Mouse (Mus musculus): ENCODE measurements at regions not wholly inside any gene's neighbourhood (a gene's known extent, or its start where the extent isn't known, plus 50 kb on each side); places are given as distances from the start of the nearest gene placed in this dataset.
A peak's percentile ranks its signal among the peaks of the same experiment; 100 is the strongest.

GRCm38 (mm10) chr5:75463591-75463990, 111.1 kb upstream of the Kit start:
- H3K27me3 ChIP-seq (ENCODE audit: insufficient read depth, low read length): no peaks in the 10 kb centered on the region; the same call in 1 of the 2 replicates
- no peak overlapping the region for H3K9ac ChIP-seq
- DNase-seq: no peak
- no peaks in the 10 kb centered on the region for H3K9me3 ChIP-seq (ENCODE audit: low read length)
- H3K27ac ChIP-seq (ENCODE audit: low read depth, low read length): no peak overlapping the region
- H3K4me3 ChIP-seq (ENCODE audit: low read depth, low read length): no peak overlapping the region
- no peak for TF ChIP-seq CTCF (IDR thresholded peaks at IDR 0.05; ENCODE audit: low read depth)
- ATAC-seq: no peak
- H3K4me2 ChIP-seq (ENCODE audit: low read depth): no peak overlapping the region
- 76% methylated on average over 4 of the region's 4 CpGs for WGBS
- no peaks in the 10 kb centered on the region for H3K4me1 ChIP-seq (ENCODE audit: insufficient read depth)
- no peaks in the 10 kb centered on the region for H3K36me3 ChIP-seq (ENCODE audit: insufficient read depth)

- no peak overlapping the region for H3K4me3 ChIP-seq (ENCODE audit: low read depth, low read length)
- DNase-seq (no peak), ATAC-seq (no peak)
- no peak overlapping the region for H3K4me2 ChIP-seq (ENCODE audit: low read depth)
- 88% methylated on average over 7 of the region's 7 CpGs for WGBS
- H3K27me3 ChIP-seq (ENCODE audit: insufficient read depth, low read length): no peaks in the 10 kb centered on the region; the same call in 1 of the 2 replicates
- H3K9me3 ChIP-seq (ENCODE audit: low read length): no peaks in the 10 kb centered on the region
- no peaks in the 10 kb centered on the region for H3K4me1 ChIP-seq (ENCODE audit: insufficient read depth)
- H3K27ac ChIP-seq (ENCODE audit: low read depth, low read length): no peak overlapping the region
- TF ChIP-seq CTCF (IDR thresholded peaks at IDR 0.05; ENCODE audit: low read depth): no peak
- no peak overlapping the region for H3K9ac ChIP-seq
- H3K36me3 ChIP-seq (ENCODE audit: insufficient read depth): no peaks in the 10 kb centered on the region
Observed at GRCm38 (mm10) chr5:75465701-75466100, 109.0 kb upstream of the Kit start.

- Histone ChIP-seq H3K36me3 (ENCODE audit: insufficient read depth) (no peaks in the 10 kb centered on the region), H3K9me3 (ENCODE audit: low read length) (no peaks in the 10 kb centered on the region), H3K4me3 (ENCODE audit: low read depth, low read length) (no peak overlapping the region), H3K27ac (ENCODE audit: low read depth, low read length) (no peak overlapping the region), H3K4me1 (ENCODE audit: insufficient read depth) (no peaks in the 10 kb centered on the region), H3K4me2 (ENCODE audit: low read depth) (no peak overlapping the region), H3K27me3 (ENCODE audit: insufficient read depth, low read length) (no peaks in the 10 kb centered on the region; the same call in 1 of the 2 replicates), H3K9ac (no peak overlapping the region)
- no peak for TF ChIP-seq CTCF (IDR thresholded peaks at IDR 0.05; ENCODE audit: low read depth)
- DNase-seq: no peak
- WGBS: 27% methylated on average over 4 of the region's 4 CpGs
- no peak for ATAC-seq
Observed at GRCm38 (mm10) chr5:75466941-75467340, 107.8 kb upstream of the Kit start.

DNA sequence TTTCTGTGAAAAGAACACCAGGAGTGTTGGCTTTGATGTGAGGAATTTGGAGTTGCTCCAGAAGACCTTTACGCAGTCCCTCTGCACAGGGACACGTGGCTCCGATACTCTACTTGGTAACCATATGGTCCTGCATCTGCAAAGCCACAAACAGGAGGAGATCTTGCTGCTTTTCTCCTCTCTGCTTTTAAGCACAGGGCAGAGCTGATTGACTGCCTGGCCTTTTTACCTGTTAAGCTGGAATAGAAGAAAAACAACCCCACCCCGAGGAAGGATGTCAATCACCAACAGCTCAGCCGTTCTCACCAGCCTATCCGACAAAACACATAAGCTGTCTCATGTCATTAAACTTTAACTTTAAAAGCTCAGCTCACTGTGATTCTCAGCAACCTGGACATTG, 106.8 kb upstream of the Kit start:
- Histone ChIP-seq H3K9me3 (ENCODE audit: low read length) (no peaks in the 10 kb centered on the region), H3K27me3 (ENCODE audit: insufficient read depth, low read length) (no peaks in the 10 kb centered on the region; the same call in 1 of the 2 replicates), H3K4me2 (ENCODE audit: low read depth) (no peak overlapping the region), H3K4me1 (ENCODE audit: insufficient read depth) (no peaks in the 10 kb centered on the region), H3K27ac (ENCODE audit: low read depth, low read length) (no peak overlapping the region), H3K9ac (no peak overlapping the region), H3K36me3 (ENCODE audit: insufficient read depth) (no peaks in the 10 kb centered on the region), H3K4me3 (ENCODE audit: low read depth, low read length) (no peak overlapping the region)
- peak; percentile 31 for DNase-seq
- 10% methylated on average over 6 of the region's 6 CpGs for WGBS
- ATAC-seq: no peak
- no peak for TF ChIP-seq CTCF (IDR thresholded peaks at IDR 0.05; ENCODE audit: low read depth)

- H3K4me2 ChIP-seq (ENCODE audit: low read depth): no peak overlapping the region
- WGBS: 94% methylated on average over 8 of the region's 8 CpGs
- no peak overlapping the region for H3K27ac ChIP-seq (ENCODE audit: low read depth, low read length)
- H3K9me3 ChIP-seq (ENCODE audit: low read length): no peaks in the 10 kb centered on the region
- no peak for DNase-seq
- H3K4me3 ChIP-seq (ENCODE audit: low read depth, low read length): no peak overlapping the region
- no peak overlapping the region for H3K9ac ChIP-seq
- H3K36me3 ChIP-seq (ENCODE audit: insufficient read depth): no peaks in the 10 kb centered on the region
- no peak for TF ChIP-seq CTCF (IDR thresholded peaks at IDR 0.05; ENCODE audit: low read depth)
- no peak for ATAC-seq
- H3K27me3 ChIP-seq (ENCODE audit: insufficient read depth, low read length): no peaks in the 10 kb centered on the region
- no peaks in the 10 kb centered on the region for H3K4me1 ChIP-seq (ENCODE audit: insufficient read depth)
Observed at GRCm38 (mm10) chr5:75471010-75471409, 103.7 kb upstream of the Kit start.

GRCm38 (mm10) chr5:75472484-75472883, 102.2 kb upstream of the Kit start:
- no peaks in the 10 kb centered on the region for H3K9me3 ChIP-seq (ENCODE audit: low read length)
- no peak overlapping the region for H3K4me3 ChIP-seq (ENCODE audit: low read depth, low read length)

GRCm38 (mm10) chr5:75475414-75475813, 99.3 kb upstream of the Kit start:
- no peak overlapping the region for H3K4me2 ChIP-seq (ENCODE audit: low read depth)
- no peak for DNase-seq
- H3K36me3 ChIP-seq (ENCODE audit: insufficient read depth): no peaks in the 10 kb centered on the region
- ATAC-seq: no peak
- no peak overlapping the region for H3K9ac ChIP-seq
- 31% methylated on average over 4 of the region's 4 CpGs for WGBS
- no peak overlapping the region for H3K4me3 ChIP-seq (ENCODE audit: low read depth, low read length)
- H3K27me3 ChIP-seq (ENCODE audit: insufficient read depth, low read length): no peaks in the 10 kb centered on the region
- no peak for TF ChIP-seq CTCF (IDR thresholded peaks at IDR 0.05; ENCODE audit: low read depth)
- no peak overlapping the region for H3K27ac ChIP-seq (ENCODE audit: low read depth, low read length)
- H3K4me1 ChIP-seq (ENCODE audit: insufficient read depth): no peaks in the 10 kb centered on the region
- H3K9me3 ChIP-seq (ENCODE audit: low read length): no peaks in the 10 kb centered on the region

More at GRCm38 (mm10) chr5:75472484-75472883, 102.2 kb upstream of the Kit start:
- H3K36me3 ChIP-seq (ENCODE audit: insufficient read depth): no peaks in the 10 kb centered on the region
- H3K4me1 ChIP-seq (ENCODE audit: insufficient read depth): no peaks in the 10 kb centered on the region
- no peak overlapping the region for H3K27ac ChIP-seq (ENCODE audit: low read depth, low read length)
- H3K9ac ChIP-seq: no peak overlapping the region
- peak; percentile 38; the same call in 1 of the 2 replicates for ATAC-seq
- peak; percentile 10 for DNase-seq
- no peak for TF ChIP-seq CTCF (IDR thresholded peaks at IDR 0.05; ENCODE audit: low read depth)
- 20% methylated on average over 3 of the region's 3 CpGs for WGBS
- no peaks in the 10 kb centered on the region for H3K27me3 ChIP-seq (ENCODE audit: insufficient read depth, low read length)
- no peak overlapping the region for H3K4me2 ChIP-seq (ENCODE audit: low read depth)

GRCm38 (mm10) chr5:75478499-75478898, 96.2 kb upstream of the Kit start:
- 51% methylated on average over 1 of the region's 1 CpGs for WGBS

More at GRCm38 (mm10) chr5:75478499-75478898, 96.2 kb upstream of the Kit start:
- no peak for ATAC-seq
- H3K4me3 ChIP-seq (ENCODE audit: low read depth, low read length): no peak overlapping the region
- no peaks in the 10 kb centered on the region for H3K4me1 ChIP-seq (ENCODE audit: insufficient read depth)
- H3K27ac ChIP-seq (ENCODE audit: low read depth, low read length): no peak overlapping the region
- no peaks in the 10 kb centered on the region for H3K9me3 ChIP-seq (ENCODE audit: low read length)
- H3K36me3 ChIP-seq (ENCODE audit: insufficient read depth): no peaks in the 10 kb centered on the region
- DNase-seq: no peak
- H3K4me2 ChIP-seq (ENCODE audit: low read depth): no peak overlapping the region
- no peak for TF ChIP-seq CTCF (IDR thresholded peaks at IDR 0.05; ENCODE audit: low read depth)
- H3K27me3 ChIP-seq (ENCODE audit: insufficient read depth, low read length): no peaks in the 10 kb centered on the region
- no peak overlapping the region for H3K9ac ChIP-seq

Measured in forebrain, postnatal 0 days (tissue).